Mouse (Mus musculus): ENCODE measurements at regions not wholly inside any gene's neighbourhood (a gene's known extent, or its start where the extent isn't known, plus 50 kb on each side); places are given as distances from the start of the nearest gene placed in this dataset.
A peak's percentile ranks its signal among the peaks of the same experiment; 100 is the strongest.

DNA sequence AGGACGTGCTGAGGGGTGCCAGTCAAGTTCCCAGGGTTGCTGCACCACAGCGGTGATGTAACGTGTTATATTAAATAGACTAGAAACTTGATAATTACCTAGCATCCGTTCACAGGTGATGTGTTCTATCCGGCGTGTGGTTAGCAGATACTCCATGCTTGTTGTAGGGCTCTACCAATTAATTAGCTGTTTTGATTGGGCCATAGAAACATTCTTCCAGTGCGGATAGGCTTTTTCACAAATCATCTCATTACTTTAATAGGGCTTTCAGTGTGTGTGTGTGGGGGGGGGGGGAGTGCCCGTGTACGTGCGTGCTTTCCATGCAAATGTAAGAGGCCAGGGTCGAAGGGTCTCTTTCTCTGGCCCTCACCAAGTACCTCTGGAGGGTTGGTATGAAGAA lies 110.6 kb downstream of the Kctd15 start:
- no peak overlapping the region for H3K27ac ChIP-seq (ENCODE audit: insufficient read depth, low read depth)
- H3K4me1 ChIP-seq (ENCODE audit: control insufficient read depth in 1 of 2, insufficient read depth in 2 of 2), result peaks cover 0 to 8% of the 10 kb centered on the region in 2 experiments; a peak in 2 of 4 replicates
- no peaks in the 10 kb centered on the region for H3K36me3 ChIP-seq (replicated peaks in 1 of 2; ENCODE audit: control insufficient read depth in 1 of 2, insufficient read depth in 1 of 2, low read length in 1 of 2)
- no peak overlapping the region for H3K4me3 ChIP-seq (replicated peaks in 1 of 3; ENCODE audit: low read depth in 2 of 3, low read length in 2 of 3, poor library complexity in 1 of 3)
- H3K27me3 ChIP-seq (replicated peaks), result no peaks in the 10 kb centered on the region
- no peak overlapping the region for H3K9ac ChIP-seq (ENCODE audit: insufficient read depth, low read depth)
- no peak for TF ChIP-seq CHD1 (IDR thresholded peaks at IDR 0.05; ENCODE audit: low read depth, low read length)
- no peak for DNase-seq (ENCODE audit: extremely low read depth)
- in situ Hi-C loops (cut with MboI; ENCODE audit: low pct_ligation_motif_present, low pct_unique_long_range_greater_than_20kb, low sequenced_read_pairs), result no loop called here
- no peak overlapping the region for H3K4me2 ChIP-seq (ENCODE audit: insufficient read depth, low read depth, poor library complexity, severe bottlenecking)
- H3K9me3 ChIP-seq (replicated peaks; ENCODE audit: low read length), result peaks cover 11% of the 10 kb centered on the region
- H3K79me2 ChIP-seq (replicated peaks; ENCODE audit: control insufficient read depth, extremely low read depth, insufficient read depth, poor library complexity, severe bottlenecking), result no peaks in the 10 kb centered on the region
- dilution Hi-C loops (cut with MboI; ENCODE audit: extremely low pct_ligation_motif_present, extremely low pct_unique_long_range_greater_than_20kb, low sequenced_read_pairs), result no loop called here

- no peak overlapping the region for H3K27ac ChIP-seq (ENCODE audit: insufficient read depth, low read depth)
- H3K9me3 ChIP-seq (replicated peaks; ENCODE audit: low read length), result peaks cover 15% of the 10 kb centered on the region
- H3K4me2 ChIP-seq (ENCODE audit: insufficient read depth, low read depth, poor library complexity, severe bottlenecking), result no peak overlapping the region
- no peak overlapping the region for H3K9ac ChIP-seq (ENCODE audit: insufficient read depth, low read depth)
- H3K4me1 ChIP-seq (ENCODE audit: control insufficient read depth in 1 of 2, insufficient read depth in 2 of 2), result peaks cover 8 to 20% of the 10 kb centered on the region in 2 experiments
- H3K36me3 ChIP-seq (replicated peaks in 1 of 2; ENCODE audit: control insufficient read depth in 1 of 2, insufficient read depth in 1 of 2, low read length in 1 of 2), result no peaks in the 10 kb centered on the region
- no peak overlapping the region for H3K4me3 ChIP-seq (replicated peaks in 1 of 3; ENCODE audit: low read depth in 2 of 3, low read length in 2 of 3, poor library complexity in 1 of 3)
- H3K79me2 ChIP-seq (replicated peaks; ENCODE audit: control insufficient read depth, extremely low read depth, insufficient read depth, poor library complexity, severe bottlenecking), result no peaks in the 10 kb centered on the region
- in situ Hi-C loops (cut with MboI; ENCODE audit: low pct_ligation_motif_present, low pct_unique_long_range_greater_than_20kb, low sequenced_read_pairs) (no loop called here), dilution Hi-C loops (cut with MboI; ENCODE audit: extremely low pct_ligation_motif_present, extremely low pct_unique_long_range_greater_than_20kb, low sequenced_read_pairs) (no loop called here)
- no peaks in the 10 kb centered on the region for H3K27me3 ChIP-seq (replicated peaks)
- peak; percentile 26 for DNase-seq (ENCODE audit: extremely low read depth)
- TF ChIP-seq ZMIZ1 (IDR thresholded peaks at IDR 0.05; ENCODE audit: low read depth, low read length) (no peak), SMC3 (IDR thresholded peaks at IDR 0.05; ENCODE audit: low read depth, low read length) (peak; percentile 20; the same call in 1 of the 2 replicates), JUND (conservative IDR thresholded peaks at IDR 0.05; ENCODE audit: low read depth, low read length) (peak; percentile 35; the same call in 1 of the 2 replicates), CHD1 (IDR thresholded peaks at IDR 0.05; ENCODE audit: low read depth, low read length) (no peak), CTCF (conservative IDR thresholded peaks at IDR 0.05 in 1 of 2, IDR thresholded peaks at IDR 0.05 in 1 of 2; ENCODE audit: low read depth in 2 of 2, low read length in 2 of 2) (peak in 1 of 2 experiments; percentile 51; a peak in 2 of 4 replicates)
Measured at GRCm38 (mm10) chr7:34541906-34542305, 114.6 kb downstream of the Kctd15 start.

DNA sequence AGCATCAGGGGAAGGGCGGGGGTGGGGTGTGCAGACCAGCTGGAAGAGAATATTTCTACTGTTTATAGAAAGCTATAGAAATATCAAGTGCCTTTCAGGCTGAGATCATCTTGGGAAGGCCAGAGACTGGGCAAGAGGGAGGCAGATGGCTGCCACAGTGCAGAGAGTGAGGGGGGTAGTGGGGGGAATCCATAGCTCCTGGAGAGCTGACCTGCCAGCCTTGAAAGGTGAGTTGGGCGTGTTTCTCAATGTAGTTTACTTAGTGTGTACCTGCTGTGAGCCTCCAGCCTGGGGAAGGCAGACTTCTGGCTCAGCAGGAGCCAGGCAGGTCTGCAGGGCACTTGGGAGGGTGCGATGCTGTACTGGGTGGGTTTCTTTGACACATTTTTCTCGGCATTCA lies 115.5 kb downstream of the Kctd15 start:
- Histone ChIP-seq H3K9me3 (replicated peaks; ENCODE audit: low read length) (peaks cover 15% of the 10 kb centered on the region), H3K27ac (ENCODE audit: insufficient read depth, low read depth) (no peak overlapping the region)

More for the DNA sequence above, 115.5 kb downstream of the Kctd15 start:
- no peaks in the 10 kb centered on the region for H3K27me3 ChIP-seq (replicated peaks)
- no peaks in the 10 kb centered on the region for H3K79me2 ChIP-seq (replicated peaks; ENCODE audit: control insufficient read depth, extremely low read depth, insufficient read depth, poor library complexity, severe bottlenecking)
- peaks cover 8 to 19% of the 10 kb centered on the region in 2 experiments for H3K4me1 ChIP-seq (ENCODE audit: control insufficient read depth in 1 of 2, insufficient read depth in 2 of 2)
- no peak overlapping the region for H3K9ac ChIP-seq (ENCODE audit: insufficient read depth, low read depth)
- dilution Hi-C loops (cut with MboI; ENCODE audit: extremely low pct_ligation_motif_present, extremely low pct_unique_long_range_greater_than_20kb, low sequenced_read_pairs) (no loop called here), in situ Hi-C loops (cut with MboI; ENCODE audit: low pct_ligation_motif_present, low pct_unique_long_range_greater_than_20kb, low sequenced_read_pairs) (no loop called here)
- H3K36me3 ChIP-seq (replicated peaks in 1 of 2; ENCODE audit: control insufficient read depth in 1 of 2, insufficient read depth in 1 of 2, low read length in 1 of 2), result no peaks in the 10 kb centered on the region
- no peak for TF ChIP-seq ZNF384 (IDR thresholded peaks at IDR 0.05; ENCODE audit: low read depth, low read length)
- no peak for TF ChIP-seq MYC (IDR thresholded peaks at IDR 0.05; ENCODE audit: low read depth, low read length)
- TF ChIP-seq RAD21 (IDR thresholded peaks at IDR 0.05; ENCODE audit: low read depth, low read length), result no peak
- no peak for TF ChIP-seq POLR2A (IDR thresholded peaks at IDR 0.05; ENCODE audit: low read depth, low read length)
- TF ChIP-seq KAT2A (IDR thresholded peaks at IDR 0.05; ENCODE audit: insufficient replicate concordance, low read length), result no peak
- no peak for TF ChIP-seq TCF12 (IDR thresholded peaks at IDR 0.05; ENCODE audit: low read depth, low read length)
- TF ChIP-seq USF1 (IDR thresholded peaks at IDR 0.05; ENCODE audit: low read depth, low read length), result no peak
- no peak for TF ChIP-seq E2F4 (IDR thresholded peaks at IDR 0.05; ENCODE audit: insufficient replicate concordance, low read depth, low read length)
- no peak for TF ChIP-seq ZC3H11A (IDR thresholded peaks at IDR 0.05; ENCODE audit: low read depth, low read length)
- TF ChIP-seq PAX5 (IDR thresholded peaks at IDR 0.05; ENCODE audit: low read length), result no peak
- no peak for TF ChIP-seq GABPA (IDR thresholded peaks at IDR 0.05; ENCODE audit: insufficient replicate concordance, low read depth, low read length)
- no peak for TF ChIP-seq SMC3 (IDR thresholded peaks at IDR 0.05; ENCODE audit: low read depth, low read length)
- TF ChIP-seq EP300 (IDR thresholded peaks at IDR 0.05; ENCODE audit: low read length), result no peak
- TF ChIP-seq MAZ (IDR thresholded peaks at IDR 0.05; ENCODE audit: low read depth, low read length), result no peak
- TF ChIP-seq RCOR1 (conservative IDR thresholded peaks at IDR 0.05; ENCODE audit: low read depth, low read length), result no peak
- TF ChIP-seq CHD2 (IDR thresholded peaks at IDR 0.05; ENCODE audit: low read length), result no peak
- no peak for TF ChIP-seq TBP (conservative IDR thresholded peaks at IDR 0.05; ENCODE audit: low read depth, low read length)
- no peak for TF ChIP-seq HCFC1 (IDR thresholded peaks at IDR 0.05; ENCODE audit: low read depth, low read length)
- DNase-seq (ENCODE audit: extremely low read depth), result no peak
- no peak overlapping the region for H3K4me3 ChIP-seq (replicated peaks in 1 of 3; ENCODE audit: low read depth in 2 of 3, low read length in 2 of 3, poor library complexity in 1 of 3)
- no peak overlapping the region for H3K4me2 ChIP-seq (ENCODE audit: insufficient read depth, low read depth, poor library complexity, severe bottlenecking)

All from CH12.LX (cell line).